In genomic region chr16:39031350-39031749, GRCm38 (mm10) we compare ENCODE assay signal across 19 mouse cellular contexts.
A peak's percentile ranks its signal among the peaks of the same experiment; 100 is the strongest.
DNase-seq lines count a peak whose midpoint lies in the region; ATAC-seq lines count a peak whose summit lies in the region.
"Had no signal": no experiment of that assay in that cellular context is flagged by ENCODE, and none has a peak within 500 bp of the region (broad histone marks: within the 10 kb centered on the region; RNA-seq: fewer than 3 reads in every experiment).

No protein-coding gene starts in this region.

- H3K9me3 ChIP-seq in neural tube, embryonic 11.5 days (ENCODE audit: control insufficient read depth, low read length): no peaks in the 10 kb centered on the region
- H3K9me3 ChIP-seq in neural tube, embryonic 15.5 days (replicated peaks): no peaks in the 10 kb centered on the region
- no peaks in the 10 kb centered on the region for H3K9me3 ChIP-seq in hindbrain, embryonic 13.5 days
- no peaks in the 10 kb centered on the region for H3K9me3 ChIP-seq in neural tube, embryonic 14.5 days (ENCODE audit: control insufficient read depth, low read length)
- H3K9me3 ChIP-seq: heart, embryonic 15.5 days; limb, embryonic 15.5 days; liver, embryonic 15.5 days; midbrain, embryonic 13.5 days had no signal

- H3K4me3 ChIP-seq in neural tube, embryonic 11.5 days (ENCODE audit: low read depth, low read length): no peak overlapping the region
- no peak overlapping the region for H3K4me3 ChIP-seq in neural tube, embryonic 15.5 days (replicated peaks)
- no peak overlapping the region for H3K4me3 ChIP-seq in hindbrain, embryonic 13.5 days
- H3K4me3 ChIP-seq in neural tube, embryonic 14.5 days (ENCODE audit: low read depth, low read length): no peak overlapping the region
- H3K4me3 ChIP-seq: heart, embryonic 15.5 days; limb, embryonic 15.5 days; liver, embryonic 15.5 days; midbrain, embryonic 13.5 days; myocyte had no signal

- no peaks in the 10 kb centered on the region for H3K36me3 ChIP-seq in neural tube, embryonic 11.5 days (ENCODE audit: control insufficient read depth, insufficient read depth, low read length)
- no peaks in the 10 kb centered on the region for H3K36me3 ChIP-seq in neural tube, embryonic 15.5 days
- H3K36me3 ChIP-seq in hindbrain, embryonic 13.5 days: no peaks in the 10 kb centered on the region
- H3K36me3 ChIP-seq in neural tube, embryonic 14.5 days (ENCODE audit: control insufficient read depth, insufficient read depth, low read length): no peaks in the 10 kb centered on the region
- H3K36me3 ChIP-seq: heart, embryonic 15.5 days; limb, embryonic 15.5 days; liver, embryonic 15.5 days; midbrain, embryonic 13.5 days had no signal

- H3K27me3 ChIP-seq in neural tube, embryonic 11.5 days (ENCODE audit: control insufficient read depth, insufficient read depth, low read length): no peaks in the 10 kb centered on the region
- no peaks in the 10 kb centered on the region for H3K27me3 ChIP-seq in neural tube, embryonic 15.5 days (replicated peaks)
- H3K27me3 ChIP-seq in hindbrain, embryonic 13.5 days: no peaks in the 10 kb centered on the region
- H3K27me3 ChIP-seq in neural tube, embryonic 14.5 days (ENCODE audit: control insufficient read depth, insufficient read depth, low read length): no peaks in the 10 kb centered on the region
- H3K27me3 ChIP-seq: heart, embryonic 15.5 days; limb, embryonic 15.5 days; liver, embryonic 15.5 days; midbrain, embryonic 13.5 days had no signal

- no peak overlapping the region for H3K27ac ChIP-seq in neural tube, embryonic 11.5 days (ENCODE audit: low read depth, low read length)
- no peak overlapping the region for H3K27ac ChIP-seq in neural tube, embryonic 15.5 days (replicated peaks)
- no peak overlapping the region for H3K27ac ChIP-seq in hindbrain, embryonic 13.5 days
- no peak overlapping the region for H3K27ac ChIP-seq in neural tube, embryonic 14.5 days (ENCODE audit: low read depth, low read length)
- H3K27ac ChIP-seq: heart, embryonic 15.5 days; limb, embryonic 15.5 days; liver, embryonic 15.5 days; macrophage; midbrain, embryonic 13.5 days had no signal

- H3K9ac ChIP-seq in neural tube, embryonic 11.5 days (ENCODE audit: low read length): no peak overlapping the region
- H3K9ac ChIP-seq in neural tube, embryonic 15.5 days (replicated peaks): no peak overlapping the region
- no peak overlapping the region for H3K9ac ChIP-seq in hindbrain, embryonic 13.5 days
- H3K9ac ChIP-seq in neural tube, embryonic 14.5 days (replicated peaks; ENCODE audit: low read depth, low read length): no peak overlapping the region
- H3K9ac ChIP-seq: heart, embryonic 15.5 days; limb, embryonic 15.5 days; liver, embryonic 15.5 days; midbrain, embryonic 13.5 days had no signal

- 0 out of 2 replicates have a peak, but pooled peaks have one; percentile 23 for ATAC-seq in neural tube, embryonic 11.5 days (ENCODE audit: insufficient read depth, low FRiP score, low TSS enrichment)
- no peak for ATAC-seq in neural tube, embryonic 15.5 days (ENCODE audit: low FRiP score)
- ATAC-seq in hindbrain, embryonic 13.5 days (ENCODE audit: low FRiP score): peak; percentile 88
- ATAC-seq in neural tube, embryonic 14.5 days (ENCODE audit: low read depth): peak; percentile 56; the same call in 1 of the 2 replicates
- ATAC-seq in erythroid progenitor cell, adult 5-6 weeks (replicated peaks; ENCODE audit: low FRiP score, poor library complexity, severe bottlenecking): no peak
- ATAC-seq: intestine, postnatal 0 days; midbrain, embryonic 13.5 days had no signal

- DNase-seq in neural tube, embryonic 11.5 days (ENCODE audit: low spot score): no peak
- peak; percentile 44 to 74 for DNase-seq in cerebellum, postnatal 10 days
- no peak for DNase-seq in spleen, adult 12 weeks (ENCODE audit: low spot score)
- DNase-seq: gastrocnemius, postnatal 14 days; heart, postnatal 4 days; layer of hippocampus, postnatal 36 days; spleen, adult 18-20 months; thymus, postnatal 25 days had no signal

- H3K4me2 ChIP-seq in neural tube, embryonic 11.5 days (ENCODE audit: low read depth): no peak overlapping the region
- no peak overlapping the region for H3K4me2 ChIP-seq in neural tube, embryonic 15.5 days
- no peak overlapping the region for H3K4me2 ChIP-seq in hindbrain, embryonic 13.5 days
- H3K4me2 ChIP-seq in neural tube, embryonic 14.5 days (ENCODE audit: low read depth, low read length): no peak overlapping the region
- H3K4me2 ChIP-seq: heart, embryonic 15.5 days; limb, embryonic 15.5 days; liver, embryonic 15.5 days; midbrain, embryonic 13.5 days had no signal

- H3K4me1 ChIP-seq in neural tube, embryonic 11.5 days (ENCODE audit: control insufficient read depth, insufficient read depth, low read length): no peaks in the 10 kb centered on the region; the same call in 1 of the 2 replicates
- H3K4me1 ChIP-seq in neural tube, embryonic 15.5 days: no peaks in the 10 kb centered on the region
- H3K4me1 ChIP-seq in hindbrain, embryonic 13.5 days (replicated peaks): no peaks in the 10 kb centered on the region
- H3K4me1 ChIP-seq in neural tube, embryonic 14.5 days (ENCODE audit: control insufficient read depth, insufficient read depth, low read length): no peaks in the 10 kb centered on the region
- H3K4me1 ChIP-seq: heart, embryonic 15.5 days; limb, embryonic 15.5 days; liver, embryonic 15.5 days; midbrain, embryonic 13.5 days had no signal

- 73% methylated on average over 2 of the region's 2 CpGs for WGBS in neural tube, embryonic 11.5 days
- 41% methylated on average over 2 of the region's 2 CpGs for WGBS in neural tube, embryonic 15.5 days
- 57% methylated on average over 2 of the region's 2 CpGs for WGBS in hindbrain, embryonic 13.5 days
- WGBS in neural tube, embryonic 14.5 days: 47% methylated on average over 2 of the region's 2 CpGs

Comparison
In these comparisons a context has a peak if more than half of its experiments do, and no peak if none do; other contexts are left out.
1. ATAC-seq: peak in neural tube, embryonic 11.5 days (single experiment), hindbrain, embryonic 13.5 days (single experiment) and neural tube, embryonic 14.5 days (single experiment); none in neural tube, embryonic 15.5 days (single experiment) and erythroid progenitor cell, adult 5-6 weeks (single experiment).
2. DNase-seq: peak in cerebellum, postnatal 10 days (2 of 2); none in neural tube, embryonic 11.5 days (single experiment) and spleen, adult 12 weeks (single experiment).